22 mouse cellular contexts compared by ENCODE assay signal in genomic region chr8:78295494-78295893, GRCm38 (mm10).
DNase-seq lines count a peak whose midpoint lies in the region; ATAC-seq and TF ChIP-seq lines count a peak whose summit lies in the region.
"Had no signal": no experiment of that assay in that cellular context is flagged by ENCODE, and none has a peak within 500 bp of the region (broad histone marks: within the 10 kb centered on the region; RNA-seq: fewer than 3 reads in every experiment).

No protein-coding gene starts in this region.

- TF ChIP-seq POLR2A in brain, embryonic 14.5 days (IDR thresholded peaks at IDR 0.05; ENCODE audit: borderline replicate concordance, extremely low read depth, insufficient read depth, insufficient read length, poor library complexity, severe bottlenecking), result no peak
- TF ChIP-seq POLR2A in lung, adult 2 months (IDR thresholded peaks at IDR 0.05; ENCODE audit: borderline replicate concordance, extremely low read depth, low read depth, low read length), result no peak

- H3K27ac ChIP-seq in hindbrain, embryonic 13.5 days, result no peak overlapping the region
- no peak overlapping the region for H3K27ac ChIP-seq in hindbrain, embryonic 10.5 days
- H3K27ac ChIP-seq in midbrain, embryonic 15.5 days, result no peak overlapping the region
- H3K27ac ChIP-seq: embryonic facial prominence, embryonic 15.5 days; heart, embryonic 10.5 days; left cerebral cortex, adult 2 months; liver, embryonic 14.5 days; neural tube, embryonic 15.5 days; stomach, embryonic 15.5 days had no signal

- peak; percentile 26 to 40 for DNase-seq in adrenal gland, postnatal 36 days
- DNase-seq in adrenal gland, adult 8-10 months, result no peak
- DNase-seq in hindbrain, embryonic 10.5 days (ENCODE audit: low spot score), result no peak
- peak; percentile 45 for DNase-seq in brain, embryonic 14.5 days (ENCODE audit: low read depth)
- DNase-seq in lung, adult 2 months, result no peak
- DNase-seq: cerebellum, adult 9-11 months; gastrocnemius, postnatal 10 days; heart, postnatal 4 days; kidney, adult 2 months; kidney, postnatal 10 days; lung, postnatal 4 days; right cerebral cortex, adult 18-20 months; thymus, postnatal 36 days had no signal

- H3K27me3 ChIP-seq in hindbrain, embryonic 13.5 days, result no peaks in the 10 kb centered on the region
- no peaks in the 10 kb centered on the region for H3K27me3 ChIP-seq in hindbrain, embryonic 10.5 days (ENCODE audit: insufficient read depth, poor library complexity, severe bottlenecking)
- H3K27me3 ChIP-seq in midbrain, embryonic 15.5 days (replicated peaks), result no peaks in the 10 kb centered on the region
- H3K27me3 ChIP-seq: embryonic facial prominence, embryonic 15.5 days; neural tube, embryonic 15.5 days; stomach, embryonic 15.5 days had no signal

- 46% methylated on average over 5 of the region's 5 CpGs for WGBS in hindbrain, embryonic 13.5 days
- WGBS in hindbrain, embryonic 10.5 days, result 57% methylated on average over 5 of the region's 5 CpGs
- 48% methylated on average over 5 of the region's 5 CpGs for WGBS in midbrain, embryonic 15.5 days
- 51% methylated on average over 5 of the region's 5 CpGs for WGBS in lung, adult 2 months

- no peak overlapping the region for H3K4me3 ChIP-seq in hindbrain, embryonic 13.5 days
- no peak overlapping the region for H3K4me3 ChIP-seq in hindbrain, embryonic 10.5 days
- no peak overlapping the region for H3K4me3 ChIP-seq in midbrain, embryonic 15.5 days
- no peak overlapping the region for H3K4me3 ChIP-seq in lung, adult 2 months (replicated peaks; ENCODE audit: extremely low read depth, low read depth, low read length)
- H3K4me3 ChIP-seq: embryonic facial prominence, embryonic 15.5 days; heart, embryonic 10.5 days; left cerebral cortex, adult 2 months; neural tube, embryonic 15.5 days; stomach, embryonic 15.5 days had no signal

- no peaks in the 10 kb centered on the region for H3K36me3 ChIP-seq in hindbrain, embryonic 13.5 days
- no peaks in the 10 kb centered on the region for H3K36me3 ChIP-seq in hindbrain, embryonic 10.5 days
- no peaks in the 10 kb centered on the region for H3K36me3 ChIP-seq in midbrain, embryonic 15.5 days (replicated peaks)
- H3K36me3 ChIP-seq: embryonic facial prominence, embryonic 15.5 days; heart, embryonic 10.5 days; neural tube, embryonic 15.5 days; stomach, embryonic 15.5 days had no signal

- 0 out of 2 replicates have a peak, but pooled peaks have one; percentile 7 for ATAC-seq in hindbrain, embryonic 13.5 days (ENCODE audit: low FRiP score)
- ATAC-seq in midbrain, embryonic 15.5 days (replicated peaks), result 0 out of 2 replicates have a peak, but pooled peaks have one; percentile 62
- ATAC-seq: CD4-positive, CD25-positive, alpha-beta regulatory T cell, adult 4 months had no signal

- no peak overlapping the region for H3K4me2 ChIP-seq in hindbrain, embryonic 13.5 days
- H3K4me2 ChIP-seq in midbrain, embryonic 15.5 days, result no peak overlapping the region
- H3K4me2 ChIP-seq: embryonic facial prominence, embryonic 15.5 days; neural tube, embryonic 15.5 days; stomach, embryonic 15.5 days had no signal

- H3K9ac ChIP-seq in hindbrain, embryonic 13.5 days, result no peak overlapping the region
- H3K9ac ChIP-seq in midbrain, embryonic 15.5 days, result no peak overlapping the region
- H3K9ac ChIP-seq: embryonic facial prominence, embryonic 15.5 days; liver, embryonic 14.5 days; neural tube, embryonic 15.5 days; stomach, embryonic 15.5 days had no signal

- 0 out of 2 replicates have a peak, but pooled peaks cover 4% of the 10 kb centered on the region for H3K4me1 ChIP-seq in hindbrain, embryonic 13.5 days (replicated peaks)
- peaks cover 4% of the 10 kb centered on the region; the same call in 1 of the 2 replicates for H3K4me1 ChIP-seq in hindbrain, embryonic 10.5 days (replicated peaks)
- no peaks in the 10 kb centered on the region for H3K4me1 ChIP-seq in midbrain, embryonic 15.5 days
- H3K4me1 ChIP-seq in lung, adult 2 months (ENCODE audit: control insufficient read depth, insufficient read depth, low read length), result no peaks in the 10 kb centered on the region
- H3K4me1 ChIP-seq: embryonic facial prominence, embryonic 15.5 days; heart, embryonic 10.5 days; neural tube, embryonic 15.5 days; stomach, embryonic 15.5 days had no signal

- no peaks in the 10 kb centered on the region for H3K9me3 ChIP-seq in hindbrain, embryonic 13.5 days
- no peaks in the 10 kb centered on the region for H3K9me3 ChIP-seq in hindbrain, embryonic 10.5 days
- H3K9me3 ChIP-seq in midbrain, embryonic 15.5 days, result no peaks in the 10 kb centered on the region
- H3K9me3 ChIP-seq: embryonic facial prominence, embryonic 15.5 days; heart, embryonic 10.5 days; neural tube, embryonic 15.5 days; stomach, embryonic 15.5 days had no signal

- TF ChIP-seq CTCF in brain, embryonic 14.5 days (IDR thresholded peaks at IDR 0.05; ENCODE audit: borderline replicate concordance, extremely low read depth, insufficient read depth, insufficient read length), result no peak
- no peak for TF ChIP-seq CTCF in lung, adult 2 months (IDR thresholded peaks at IDR 0.05; ENCODE audit: insufficient read depth, low read length)

Comparison
In these comparisons a context has a peak if more than half of its experiments do, and no peak if none do; other contexts are left out.
1. DNase-seq: peak in adrenal gland, postnatal 36 days (2 of 2) and brain, embryonic 14.5 days (single experiment); none in adrenal gland, adult 8-10 months (single experiment), hindbrain, embryonic 10.5 days (single experiment) and lung, adult 2 months (single experiment).